Mouse (Mus musculus) CD4-positive, CD25-positive, alpha-beta regulatory T cell, adult 4 months (primary cell): ENCODE results near the gene Mcat. TPM values are rescaled to one million over a fixed set of nuclear protein-coding genes. Genes with fewer than 3 reads are reported as not detected.

ENCODE experiments used
- ATAC-seq: one replicate; pipeline ENCODE4 v1.8.0; 2017
- polyA plus RNA-seq, 2 experiments: library from polyadenylated mRNA; unstranded; fragments of 100-300 nt; shearing (Covaris generic); gene quantifications; one replicate each; pipeline ENCODE4 v1.2.1; 2017

Mcat gene
- polyA plus RNA-seq, 2 experiments from 2014 or later, result 2.3 to 3.2 TPM

DNA sequence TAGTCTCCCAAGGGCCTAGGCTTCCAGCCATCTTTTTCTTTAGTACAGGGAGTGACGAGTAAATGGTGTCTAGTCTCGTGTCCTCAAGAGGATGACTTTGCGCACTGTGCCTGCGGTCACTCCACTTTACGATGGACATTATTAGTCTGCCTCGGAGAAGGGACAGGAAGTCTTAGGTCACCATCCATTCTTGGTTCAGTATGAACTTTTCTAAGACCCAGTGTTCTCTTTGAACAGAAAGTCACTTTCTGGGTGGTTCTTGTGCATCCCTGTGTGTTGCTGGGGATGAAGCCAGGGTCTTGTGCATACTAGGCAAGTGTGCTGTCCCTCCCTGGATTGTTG is 27.7 kb downstream of the Mcat start:
- no peak for ATAC-seq

DNA sequence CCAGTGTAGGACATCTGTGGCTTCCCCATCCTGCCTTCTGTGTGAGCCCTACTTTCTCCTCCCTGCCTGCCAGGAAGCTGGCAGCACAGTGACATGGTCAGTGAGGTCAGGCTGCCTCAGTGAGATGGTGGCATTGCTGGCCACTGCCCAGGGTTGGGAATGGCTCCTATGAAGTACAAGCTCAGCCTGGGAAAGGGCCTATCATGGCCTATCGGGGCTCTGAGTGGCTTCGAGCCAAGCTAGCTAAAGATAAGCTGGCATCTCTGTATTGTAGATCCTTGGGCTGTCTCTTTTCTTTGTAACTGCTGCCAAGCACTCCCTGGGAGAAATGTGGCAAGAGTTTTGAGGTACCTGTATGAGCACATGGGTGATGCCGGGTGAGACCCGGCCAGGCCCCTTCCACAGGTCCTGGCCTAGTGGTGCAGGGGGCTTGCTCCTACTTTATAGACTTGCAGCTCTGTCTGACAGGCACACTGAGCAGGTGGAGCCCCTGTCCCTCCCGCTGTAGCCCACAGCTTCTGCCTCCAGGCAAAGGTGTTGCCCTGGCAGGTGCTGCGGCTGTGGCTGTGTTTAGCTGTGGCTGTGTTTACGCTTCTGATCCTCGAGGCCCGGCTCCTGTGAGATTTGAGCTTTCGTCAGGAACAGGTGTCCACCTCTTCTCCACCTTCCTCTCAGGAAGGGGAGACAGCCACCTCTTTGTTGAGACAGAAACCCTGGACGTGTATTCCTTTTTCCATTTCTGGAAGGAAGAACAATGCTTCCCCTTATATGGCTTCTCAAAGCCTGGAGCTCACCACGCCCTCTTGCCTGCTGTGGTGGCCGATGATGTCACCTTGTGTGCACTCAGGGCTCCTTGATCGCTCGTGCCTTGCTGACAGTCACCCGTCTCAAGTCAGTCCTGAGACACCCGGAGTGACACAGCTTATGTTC is 28.4 kb downstream of the Mcat start:
- ATAC-seq, result no peak

DNA sequence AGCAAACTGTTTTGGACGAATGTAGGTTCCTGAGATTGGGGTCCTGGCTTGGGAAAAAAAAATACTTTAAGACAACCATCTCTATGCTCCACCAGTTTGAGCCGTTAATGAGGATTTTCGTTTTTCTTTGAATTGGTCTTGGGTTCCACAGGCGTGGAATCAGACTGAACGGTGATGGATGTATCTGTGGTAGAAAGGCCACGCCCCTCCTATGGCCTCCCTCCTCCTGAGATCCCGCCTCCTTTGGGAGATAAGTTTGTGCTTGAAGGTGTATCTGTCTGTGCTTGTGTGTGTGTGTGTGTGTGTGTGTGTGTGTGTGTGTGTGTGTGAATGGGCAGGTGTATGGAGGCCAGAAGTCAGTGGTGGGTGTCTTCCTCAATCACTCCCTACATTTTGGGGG is 31.0 kb downstream of the Mcat start:
- ATAC-seq, result no peak

DNA sequence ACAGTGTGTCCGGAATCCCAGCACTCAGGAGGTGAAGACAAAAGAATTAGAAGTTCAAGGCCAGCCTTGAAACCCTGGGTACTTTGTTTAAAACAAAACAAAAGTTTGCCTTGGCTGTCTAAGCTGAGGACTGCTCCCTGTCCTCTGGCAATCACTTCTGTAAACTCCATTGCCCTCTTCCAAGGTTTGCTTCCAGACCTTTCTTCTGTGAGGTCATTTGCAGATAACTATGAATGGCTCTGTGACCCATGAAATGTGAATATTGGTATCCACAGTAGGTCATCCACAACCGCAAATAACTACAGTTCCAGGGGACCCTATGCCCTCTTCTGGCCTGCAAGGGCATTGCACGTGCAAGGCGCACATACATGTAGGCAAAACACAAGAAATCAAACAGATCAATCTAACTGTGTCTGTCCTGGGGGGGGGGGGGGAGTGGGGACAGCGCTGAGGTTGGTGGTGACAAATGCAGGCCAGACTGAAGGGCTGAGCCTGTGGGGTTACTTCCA is 31.6 kb downstream of the Mcat start:
- no peak for ATAC-seq

DNA sequence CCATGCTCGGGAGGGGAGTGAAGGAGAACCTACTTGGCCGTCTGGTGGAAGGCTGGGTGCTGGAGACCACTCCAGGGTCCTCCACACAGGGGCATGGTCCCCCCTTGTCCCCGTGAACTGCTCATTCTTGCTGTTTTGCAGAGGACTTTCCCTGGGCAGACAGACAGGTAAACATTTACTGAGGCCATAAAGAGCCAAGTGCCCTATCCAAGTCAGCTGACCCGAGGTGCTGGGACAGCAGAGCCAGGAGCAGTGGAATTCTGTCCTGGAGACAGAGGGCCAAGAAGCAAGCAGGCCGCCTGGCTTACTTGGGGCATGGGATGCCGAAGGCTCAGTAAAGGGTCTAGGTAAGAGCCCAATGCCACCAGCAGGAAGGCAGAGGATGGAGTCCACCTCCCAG is 32.9 kb downstream of the Mcat start:
- ATAC-seq, result no peak

DNA sequence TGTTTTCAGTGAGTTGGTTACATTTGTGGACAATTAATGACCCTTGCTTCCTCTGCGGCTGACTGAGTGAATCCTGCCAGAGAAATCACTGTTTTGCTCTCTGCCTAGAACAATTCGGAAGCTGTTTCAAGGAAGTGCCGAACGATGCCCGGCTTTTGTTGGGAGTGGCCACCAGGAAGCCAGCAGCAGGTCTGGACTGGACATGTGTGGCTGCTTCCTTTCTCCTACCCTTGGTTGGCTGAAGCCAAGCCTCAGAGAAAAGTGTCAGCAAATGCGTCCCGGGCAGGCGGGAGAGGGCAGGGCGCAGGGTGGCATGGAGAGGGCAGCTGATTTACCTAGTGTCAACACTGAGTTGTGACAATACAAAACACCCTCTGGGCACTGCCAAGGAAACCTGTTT is 33.4 kb downstream of the Mcat start:
- ATAC-seq, result no peak

DNA sequence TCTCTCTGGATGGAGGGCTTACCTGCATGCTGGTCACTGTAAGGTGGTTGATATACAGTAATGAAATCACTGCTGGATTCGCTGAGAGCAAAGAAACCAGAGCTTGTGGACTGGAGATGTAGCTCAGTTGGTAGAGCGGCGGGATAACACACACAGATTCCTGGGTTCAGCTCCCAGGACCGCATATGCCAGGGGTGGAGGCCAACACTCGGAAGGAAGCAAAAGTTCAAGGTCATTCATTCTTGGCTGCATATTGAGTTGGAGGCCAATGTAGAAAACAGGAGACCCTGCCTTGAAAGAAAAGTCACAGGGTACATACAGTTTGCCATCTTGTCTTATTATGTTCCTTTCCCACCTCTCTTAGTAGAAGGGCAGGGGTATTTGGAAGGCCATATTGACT is 33.8 kb downstream of the Mcat start:
- no peak for ATAC-seq

DNA sequence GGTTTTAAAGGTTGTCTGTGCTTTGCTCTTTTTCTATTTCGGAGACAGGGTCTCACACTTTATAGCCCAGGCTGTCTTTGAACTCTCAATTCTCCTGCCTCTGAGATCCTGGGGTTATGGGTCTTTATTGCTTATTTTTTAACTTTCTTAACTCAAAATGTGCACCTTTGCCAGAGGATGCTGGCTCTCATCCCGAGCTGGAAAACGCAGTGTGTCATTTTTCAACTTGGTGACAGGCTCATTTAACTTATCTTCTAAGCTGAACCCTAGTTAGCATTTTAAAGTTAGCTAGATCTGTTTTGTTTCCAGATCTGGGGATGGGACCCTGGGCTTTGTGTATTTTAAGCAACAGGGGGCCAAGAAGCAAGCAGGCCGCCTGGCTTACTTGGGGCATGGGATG is 34.7 kb downstream of the Mcat start:
- no peak for ATAC-seq

DNA sequence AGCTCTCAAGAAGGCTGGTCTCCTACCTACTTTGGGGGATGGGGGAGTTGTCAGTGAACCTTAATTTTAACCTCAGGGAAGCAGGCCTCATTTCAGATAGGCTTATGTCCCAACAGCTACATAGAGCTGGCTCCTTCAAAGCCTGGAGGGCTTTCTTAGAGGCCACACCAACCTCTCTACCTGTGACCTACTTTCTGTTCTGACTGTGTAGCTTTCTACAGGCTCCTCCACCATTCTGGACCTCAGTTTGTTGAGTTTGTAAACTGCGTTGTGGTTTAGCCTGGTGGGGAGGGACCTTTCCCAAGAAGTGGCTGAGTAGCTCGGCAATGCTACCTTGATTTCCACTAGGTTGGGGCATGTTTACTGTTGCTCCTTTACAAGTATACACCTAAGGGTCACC is 35.8 kb downstream of the Mcat start:
- ATAC-seq, result no peak

DNA sequence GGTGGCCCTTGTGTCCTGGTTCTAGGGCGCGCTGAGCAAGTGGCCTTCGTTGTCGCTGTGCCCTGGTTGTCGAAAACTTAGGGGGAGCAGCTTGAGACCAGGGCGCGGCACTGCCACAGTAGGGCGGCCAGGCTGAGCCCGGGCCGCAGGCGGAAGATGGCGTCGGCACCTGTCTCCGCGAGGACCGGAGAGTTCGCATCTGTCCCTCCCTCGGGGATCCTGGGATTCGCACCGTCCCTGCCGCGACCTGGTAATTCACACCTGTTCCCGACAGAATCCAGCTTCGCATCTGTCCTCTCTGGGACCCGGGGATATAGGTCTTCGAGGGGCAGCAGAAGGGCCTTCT is 36.5 kb downstream of the Mcat start:
- ATAC-seq, result peak; percentile 57

DNA sequence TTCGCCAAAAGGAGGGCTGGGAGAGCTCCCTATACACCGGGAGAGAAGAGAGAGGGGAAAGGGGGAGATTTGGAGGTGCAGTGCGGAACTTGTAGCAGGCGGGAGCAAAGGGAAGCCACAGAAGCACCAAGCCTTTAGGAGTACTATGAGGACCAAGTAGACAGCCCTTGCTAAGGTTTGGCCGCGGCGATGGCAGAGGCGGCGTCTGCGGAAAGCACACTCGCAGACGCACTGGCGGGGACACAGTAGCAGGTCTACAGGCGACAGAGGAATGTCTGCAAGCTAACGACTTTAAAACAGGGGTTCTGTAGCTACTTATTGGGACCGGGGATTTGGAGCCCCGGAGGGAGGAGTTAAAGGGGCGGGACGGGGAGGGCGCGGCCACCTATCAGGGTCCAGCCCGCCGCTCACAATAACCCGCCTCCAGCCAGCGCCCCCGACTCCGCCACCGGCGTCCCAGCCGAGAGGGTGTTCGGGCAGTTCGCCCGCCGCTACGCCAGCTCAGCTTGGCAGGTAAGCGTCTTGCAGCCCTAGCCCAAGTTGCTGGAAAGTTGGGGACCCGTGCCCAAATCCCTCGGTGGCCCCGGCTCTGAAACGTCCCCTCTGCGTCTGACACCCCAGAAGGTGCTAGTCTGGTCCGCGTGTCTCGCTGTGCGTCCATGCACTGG is 37.0 kb downstream of the Mcat start, which contains the start of gene Bik:
TSS of gene Bik (plus strand) at position 439 of the 668 bp plus-strand sequence.
- peak; percentile 83 for ATAC-seq

DNA sequence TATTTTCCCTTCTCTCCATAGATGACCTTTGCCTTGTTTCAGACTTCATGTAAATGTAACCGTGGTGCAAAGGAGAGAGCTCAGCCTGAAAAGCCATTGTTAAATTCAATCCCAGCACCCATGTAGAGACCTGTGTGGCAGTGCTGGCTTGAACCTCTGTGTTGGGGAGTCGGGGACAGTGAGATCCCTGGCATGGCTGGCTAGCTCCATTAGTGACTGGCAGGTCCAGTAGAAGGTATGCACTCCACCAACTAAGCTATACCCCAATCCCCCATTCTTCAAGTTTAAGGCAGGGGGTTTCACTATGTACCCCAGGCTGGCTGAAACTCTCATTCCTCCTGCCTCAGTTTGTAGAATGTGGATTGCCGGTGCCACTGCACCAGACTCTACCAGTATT is 39.3 kb downstream of the Mcat start:
- no peak for ATAC-seq

DNA sequence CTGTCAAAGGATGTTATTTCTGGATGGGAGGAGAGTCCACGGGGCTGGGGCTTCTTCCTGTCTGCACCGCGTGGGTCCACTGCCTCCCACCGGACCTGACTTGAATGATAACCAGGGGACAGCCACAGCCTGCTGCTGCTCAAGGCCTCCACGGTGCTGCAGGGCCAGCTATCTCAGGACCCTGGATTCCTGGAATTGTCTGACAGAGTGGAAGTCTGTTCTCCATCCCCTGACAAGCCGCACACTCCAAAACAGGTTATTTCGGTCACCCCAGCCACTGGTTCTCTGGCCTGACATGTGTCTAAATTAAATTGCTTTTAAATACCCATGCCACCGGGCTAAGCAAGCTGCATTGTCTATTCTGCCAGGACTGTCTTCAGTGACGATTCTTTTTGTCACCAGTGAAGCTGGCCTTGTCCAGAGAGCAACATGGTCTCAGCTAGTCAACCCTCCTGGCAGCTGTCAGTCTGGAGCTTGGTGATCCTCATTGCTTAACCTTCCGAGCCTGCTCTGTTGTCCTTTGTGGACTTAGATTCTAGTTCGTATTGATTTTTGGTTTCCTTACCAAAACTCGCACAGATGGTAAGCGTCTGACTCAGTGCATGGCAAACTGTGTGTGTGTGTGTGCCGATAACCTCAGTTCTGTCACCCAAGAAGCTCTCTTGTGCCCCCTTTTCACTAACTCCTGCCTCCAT is 39.8 kb downstream of the Mcat start:
- ATAC-seq, result no peak

DNA sequence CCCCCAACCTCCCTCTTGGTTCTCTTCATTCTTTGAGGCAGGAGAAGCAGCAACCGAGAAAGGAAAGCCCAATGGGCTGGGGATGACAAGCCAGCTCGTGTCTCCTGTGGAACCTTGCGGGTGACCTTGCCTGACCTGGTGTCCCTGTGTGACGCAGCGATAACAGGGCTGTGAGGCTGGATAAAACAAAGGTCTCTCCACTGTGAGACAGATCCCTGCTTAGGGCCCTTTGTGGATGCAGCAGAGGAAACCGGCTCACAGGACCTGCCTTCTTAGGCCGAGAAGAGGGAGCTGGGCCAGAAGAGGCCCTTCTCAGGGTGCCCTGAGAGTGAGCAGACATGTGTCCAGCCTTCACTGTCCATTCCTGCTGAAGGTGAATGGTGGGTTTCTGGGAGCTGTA is 40.4 kb downstream of the Mcat start:
- ATAC-seq, result no peak

DNA sequence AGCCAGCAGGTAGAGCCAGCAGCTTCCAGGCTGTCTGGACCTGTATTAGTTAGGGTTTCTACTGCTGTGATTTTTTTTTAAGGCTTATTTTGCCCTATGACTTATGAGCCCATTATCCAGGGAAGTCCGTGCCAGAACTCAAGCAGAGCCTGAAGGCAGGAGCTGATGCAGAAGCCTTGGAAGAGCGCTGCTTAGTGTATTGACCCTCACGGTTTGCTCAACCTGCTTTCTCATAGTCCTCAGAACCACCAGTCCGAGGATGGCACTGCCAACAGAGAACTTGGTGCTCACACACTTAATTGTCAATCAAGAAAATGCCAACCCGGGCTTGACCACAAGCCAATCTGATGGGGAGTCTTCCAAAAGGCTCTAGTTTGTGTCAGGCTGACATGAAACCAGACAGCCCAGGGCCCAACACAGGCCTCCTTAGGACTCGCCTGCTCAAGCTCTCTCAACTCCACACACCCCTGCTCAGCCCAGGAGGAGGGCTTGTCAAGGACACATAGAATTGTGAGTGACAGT is 42.7 kb downstream of the Mcat start:
- no peak for ATAC-seq

DNA sequence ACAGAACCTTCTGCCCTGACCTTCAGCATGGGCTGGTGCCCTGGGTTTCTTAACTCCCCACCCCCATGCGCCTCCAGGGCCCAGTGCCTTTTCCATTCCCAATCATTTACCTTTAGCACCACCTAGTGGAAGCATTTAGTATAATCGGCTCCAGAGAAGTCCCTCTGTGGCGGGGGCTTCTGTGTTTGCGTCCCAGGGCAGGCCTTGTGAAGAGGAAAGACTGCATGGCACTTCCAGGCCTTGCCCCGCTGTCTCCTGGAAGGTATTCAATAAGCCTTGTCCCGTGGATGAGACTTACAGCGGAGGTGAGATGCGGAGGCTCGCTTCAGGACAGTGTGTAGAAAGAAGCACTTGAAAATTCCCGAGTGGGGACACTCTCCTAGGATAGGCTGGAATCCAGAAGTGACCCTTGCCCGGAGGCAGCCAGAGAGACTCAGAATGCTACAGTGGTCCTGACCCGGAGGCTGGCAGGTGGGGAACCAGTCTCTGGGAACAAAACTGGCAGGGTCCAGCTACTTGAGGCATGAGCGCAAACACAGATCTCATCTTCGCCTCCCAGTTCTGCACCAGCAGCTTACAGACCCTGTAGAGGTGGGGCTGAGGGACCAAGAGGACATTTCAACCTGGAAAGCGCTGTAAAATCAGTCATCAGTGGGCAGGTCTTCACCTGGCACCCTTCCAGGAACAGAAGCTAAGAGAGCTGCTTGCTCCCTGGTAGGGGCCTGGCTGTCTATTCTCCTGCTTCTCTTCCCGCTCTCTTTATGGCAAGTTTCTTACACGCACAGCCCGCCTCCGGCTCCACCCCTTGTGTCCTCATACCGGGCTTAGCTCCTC is 45.2 kb downstream of the Mcat start:
- ATAC-seq, result peak; percentile 74

DNA sequence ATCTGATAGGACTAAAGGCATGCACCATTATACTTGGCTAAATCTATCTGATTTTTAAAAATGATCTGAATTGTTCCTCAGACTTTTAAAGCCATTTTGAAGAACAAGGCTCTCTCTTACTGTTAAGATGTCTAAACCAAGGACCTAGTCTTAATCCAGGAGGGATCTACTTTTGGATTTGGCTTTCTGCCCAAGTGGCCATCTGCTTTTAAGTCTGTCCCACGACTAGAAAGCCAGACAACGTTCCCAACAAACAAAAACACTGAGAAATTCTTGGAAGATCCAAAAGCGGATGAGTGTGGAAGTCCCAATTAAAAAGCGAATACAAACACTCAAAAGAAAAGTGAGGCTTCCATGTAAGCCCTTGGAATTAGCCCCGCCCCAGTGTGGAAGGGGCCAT is 48.6 kb downstream of the Mcat start:
- ATAC-seq, result no peak

DNA sequence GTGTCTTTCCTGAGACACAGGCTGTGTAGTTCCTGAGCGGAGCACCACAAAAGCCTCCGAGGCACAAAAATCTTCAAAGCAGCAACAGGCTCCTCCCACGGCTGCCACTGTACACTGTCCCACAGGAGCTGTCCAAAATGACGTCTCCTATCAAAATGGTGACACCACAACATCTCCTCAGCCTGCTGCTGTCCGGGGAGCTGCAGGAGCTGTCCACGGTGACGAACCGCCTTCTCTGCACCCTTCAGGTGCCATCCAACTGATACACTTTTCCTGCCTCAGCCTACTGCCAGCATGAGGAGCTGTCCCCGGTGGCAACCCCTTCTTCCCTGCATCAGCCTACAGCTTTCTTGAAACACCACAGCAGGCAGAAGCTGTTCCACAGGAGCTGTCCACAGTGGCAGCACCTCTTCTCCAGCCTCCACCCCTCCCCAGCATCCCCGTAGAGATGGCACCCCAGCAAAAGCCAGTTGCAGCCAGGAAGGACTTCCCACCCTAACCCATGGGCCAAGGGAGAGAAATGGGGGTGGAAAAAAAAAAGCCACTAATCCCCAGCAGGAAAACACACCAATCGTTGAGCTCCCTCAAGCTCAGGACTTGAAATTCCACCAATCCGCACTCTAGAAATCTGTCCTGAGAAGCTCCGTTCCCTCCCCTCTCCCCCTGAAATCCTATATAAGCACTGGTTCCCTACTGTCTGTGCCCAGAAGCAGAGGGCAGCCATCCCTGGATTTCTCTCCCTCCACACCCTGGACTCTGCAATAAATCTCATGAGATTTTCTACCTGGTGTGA is 50.9 kb downstream of the Mcat start:
- ATAC-seq, result no peak

DNA sequence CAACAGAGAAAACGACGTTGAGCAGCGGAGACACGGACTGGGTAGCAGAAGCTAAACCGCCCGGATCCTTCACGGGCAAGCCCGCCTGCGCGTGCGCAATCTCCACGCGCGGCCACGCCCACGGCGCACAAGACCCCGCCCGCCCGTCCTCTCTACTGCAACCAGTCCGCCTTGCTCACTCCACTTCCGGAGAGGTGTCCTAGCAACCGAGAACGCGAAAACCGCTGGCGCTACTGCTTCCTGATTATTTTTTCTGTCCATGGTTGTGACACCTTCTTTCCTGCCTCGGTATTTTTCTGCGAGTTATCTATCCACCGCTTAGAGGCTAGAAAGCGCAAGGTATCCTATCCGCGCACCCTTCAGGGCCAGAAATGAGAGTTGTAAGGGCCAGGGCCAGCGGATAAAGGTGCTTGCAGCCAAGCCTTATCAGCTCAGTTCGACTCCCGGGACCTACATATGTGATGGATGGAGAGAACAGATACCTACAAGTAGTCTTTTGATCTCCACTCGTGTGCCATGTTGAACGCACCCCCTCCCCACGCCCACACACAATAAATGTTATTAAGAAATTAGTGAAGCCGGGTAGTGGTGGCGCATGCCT is 52.7 kb downstream of the Mcat start, which contains the start of gene Ttll1:
TSS of gene Ttll1 (minus strand) at position 89 of the 601 bp plus-strand sequence.
- peak; percentile 100 for ATAC-seq

DNA sequence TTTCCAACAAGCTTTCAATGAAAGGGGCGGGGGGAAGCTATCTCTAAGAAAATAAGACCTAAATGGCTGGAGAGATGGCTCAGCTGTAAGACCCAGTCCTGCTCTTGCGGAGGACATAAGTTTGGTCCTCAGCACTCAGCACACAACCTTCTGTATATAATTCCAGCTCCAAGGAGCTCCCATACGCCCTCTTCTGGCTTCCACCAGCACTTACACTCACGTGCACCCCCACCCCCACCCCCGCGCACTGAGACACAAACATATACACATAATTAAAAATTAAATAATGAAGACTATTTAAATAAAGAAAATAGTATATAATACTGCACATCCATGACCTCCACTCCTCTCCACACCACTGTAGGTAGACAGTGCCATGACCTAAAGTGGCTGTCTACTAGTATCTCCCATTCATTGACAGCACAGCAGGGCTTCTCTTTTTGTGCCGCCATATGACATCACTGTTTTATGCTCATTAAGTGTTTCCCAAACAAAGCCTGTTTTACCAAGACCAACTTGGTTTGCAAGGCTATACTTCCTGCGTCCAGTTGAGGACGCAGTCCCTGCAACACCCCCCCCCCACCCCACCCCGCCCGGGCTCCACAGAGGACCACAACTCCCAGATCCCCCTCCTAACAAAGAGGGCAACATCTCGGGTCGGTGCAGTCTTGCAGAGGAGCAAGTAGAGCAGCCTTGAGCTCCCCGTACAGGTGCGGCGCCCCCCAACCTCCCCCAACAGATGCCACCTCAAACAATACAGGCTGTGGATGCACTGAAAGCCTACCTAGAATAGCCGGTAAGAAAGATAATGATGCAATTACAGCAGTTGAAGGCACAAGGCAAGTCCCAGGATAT is 53.4 kb downstream of the Mcat start:
- no peak for ATAC-seq
